Mouse (Mus musculus): Measurements from ENCODE around the gene Aplp1.

- TF ChIP-seq POLR2A (IDR thresholded peaks at IDR 0.05; ENCODE audit: control insufficient read depth, extremely low read depth, insufficient read depth, low read length, poor library complexity): no peak
- no peak for TF ChIP-seq CTCF (IDR thresholded peaks at IDR 0.05; ENCODE audit: borderline replicate concordance, control insufficient read depth, extremely low read depth, insufficient read depth, low read length, poor library complexity)
Observed at GRCm38 (mm10) chr7:30435156-30435555, 10.2 kb downstream of the Aplp1 start.
